ENCODE assay signal across 23 mouse cellular contexts in genomic region chr7:24753476-24753875, GRCm38 (mm10). TPM values are rescaled to one million over a fixed set of nuclear protein-coding genes. Genes with fewer than 3 reads are reported as not detected.
"Had no signal": no experiment of that assay in that cellular context is flagged by ENCODE, and none has a peak within 500 bp of the region (broad histone marks: within the 10 kb centered on the region; RNA-seq: fewer than 3 reads in every experiment).

No protein-coding gene starts in this region.

- ATAC-seq: lung, postnatal 0 days; midbrain, embryonic 16.5 days had no signal

- H3K4me1 ChIP-seq: lung, embryonic 15.5 days; midbrain, embryonic 12.5 days; stomach, embryonic 15.5 days had no signal

- H3K27me3 ChIP-seq: lung, embryonic 15.5 days; midbrain, embryonic 12.5 days; neural tube, embryonic 13.5 days; neural tube, embryonic 15.5 days; stomach, embryonic 15.5 days had no signal

- H3K9me3 ChIP-seq: lung, embryonic 15.5 days; midbrain, embryonic 10.5 days; midbrain, embryonic 12.5 days; neural tube, embryonic 13.5 days; neural tube, embryonic 15.5 days; stomach, embryonic 15.5 days had no signal

- H3K9ac ChIP-seq: liver, embryonic 14.5 days; lung, embryonic 15.5 days; midbrain, embryonic 12.5 days; neural tube, embryonic 13.5 days; neural tube, embryonic 15.5 days; stomach, embryonic 15.5 days had no signal

- H3K27ac ChIP-seq: liver, embryonic 14.5 days; lung, embryonic 15.5 days; midbrain, embryonic 10.5 days; midbrain, embryonic 12.5 days; neural tube, embryonic 13.5 days; neural tube, embryonic 15.5 days; stomach, embryonic 15.5 days; stomach, postnatal 0 days had no signal

- DNase-seq: lung, adult 2 months; lung, postnatal 14 days; lung, postnatal 4 days; midbrain, embryonic 14.5 days; retina, postnatal 1 day; right cerebral cortex, adult 18-20 months; thymus, adult 2 months; thymus, postnatal 36 days had no signal

- H3K36me3 ChIP-seq: lung, embryonic 15.5 days; midbrain, embryonic 10.5 days; midbrain, embryonic 12.5 days; neural tube, embryonic 13.5 days; neural tube, embryonic 15.5 days; stomach, embryonic 15.5 days had no signal

- H3K4me3 ChIP-seq: lung, embryonic 15.5 days; midbrain, embryonic 10.5 days; midbrain, embryonic 12.5 days; myocyte; neural tube, embryonic 13.5 days; neural tube, embryonic 15.5 days; stomach, embryonic 15.5 days had no signal

- H3K4me2 ChIP-seq: lung, embryonic 15.5 days; midbrain, embryonic 12.5 days; neural tube, embryonic 13.5 days; neural tube, embryonic 15.5 days; stomach, embryonic 15.5 days had no signal

RNA-seq across cellular contexts. Expression of gene Cd177, which starts 6.6 kb away (rescaled TPM):
- polyA plus RNA-seq: midbrain, embryonic 10.5 days; midbrain, embryonic 12.5 days; myocyte; neural tube, embryonic 11.5 days had no signal

RNA-seq across cellular contexts. Expression of gene Ceacam10, which starts 23.5 kb away (rescaled TPM):
- polyA plus RNA-seq: lung, embryonic 15.5 days; midbrain, embryonic 10.5 days; midbrain, embryonic 12.5 days; midbrain, embryonic 14.5 days; myocyte; neural tube, embryonic 11.5 days had no signal

RNA-seq across cellular contexts. Expression of gene Gm4763, which starts 26.8 kb away (rescaled TPM):
- total RNA-seq: megakaryocyte-erythroid progenitor cell, adult 5-6 weeks had no signal
- polyA plus RNA-seq: liver, embryonic 14.5 days; liver, embryonic 16.5 days; lung, adult 2 months; lung, embryonic 15.5 days; lung, postnatal 0 days; midbrain, embryonic 10.5 days; midbrain, embryonic 12.5 days; midbrain, embryonic 14.5 days; midbrain, embryonic 16.5 days; myocyte; neural tube, embryonic 11.5 days; neural tube, embryonic 13.5 days; neural tube, embryonic 15.5 days; spleen, adult 2 months; stomach, embryonic 15.5 days; stomach, postnatal 0 days; thymus, adult 2 months had no signal

RNA-seq across cellular contexts. Expression of gene BC049730, which starts 44.4 kb away (rescaled TPM):
- total RNA-seq: megakaryocyte-erythroid progenitor cell, adult 5-6 weeks had no signal
- polyA plus RNA-seq: liver, embryonic 14.5 days; liver, embryonic 16.5 days; lung, adult 2 months; lung, embryonic 15.5 days; lung, postnatal 0 days; midbrain, embryonic 10.5 days; midbrain, embryonic 12.5 days; midbrain, embryonic 14.5 days; midbrain, embryonic 16.5 days; myocyte; neural tube, embryonic 11.5 days; neural tube, embryonic 13.5 days; neural tube, embryonic 15.5 days; spleen, adult 2 months; stomach, embryonic 15.5 days; stomach, postnatal 0 days; thymus, adult 2 months had no signal
